Mouse (Mus musculus): Measurements from ENCODE around the gene Dop1b.
"Not testable (repeated sequence)": the region's sequence is repeated elsewhere in the genome, so short reads cannot be mapped to it uniquely, and the experiment has no call there.

Gene Dop1b

GRCm38 (mm10) chr16:93763378-93763777 lies 51.7 kb downstream of the Dop1b start:
- DNase-seq: peak; percentile 27

- no peak for DNase-seq
Observed at GRCm38 (mm10) chr16:93764597-93764996, 52.9 kb downstream of the Dop1b start.

GRCm38 (mm10) chr16:93766956-93767355 lies 55.3 kb downstream of the Dop1b start:
- DNase-seq: peak; percentile 71

- no peak for DNase-seq
Observed at GRCm38 (mm10) chr16:93767548-93767947, 55.8 kb downstream of the Dop1b start.

GRCm38 (mm10) chr16:93769621-93770020 lies 57.9 kb downstream of the Dop1b start:
- no peak for DNase-seq

- peak; percentile 66 for DNase-seq
Observed at GRCm38 (mm10) chr16:93770271-93770926, 58.7 kb downstream of the Dop1b start.

GRCm38 (mm10) chr16:93774658-93775057 lies 63.0 kb downstream of the Dop1b start:
- DNase-seq: no peak

- DNase-seq: no peak
Observed at GRCm38 (mm10) chr16:93776468-93776867, 64.8 kb downstream of the Dop1b start.

GRCm38 (mm10) chr16:93777247-93777999 lies 65.7 kb downstream of the Dop1b start:
- no peak for DNase-seq

- DNase-seq: not testable (repeated sequence)
Observed at GRCm38 (mm10) chr16:93778393-93778792, 66.7 kb downstream of the Dop1b start.

- DNase-seq: no peak
Observed at GRCm38 (mm10) chr16:93779554-93779953, 67.8 kb downstream of the Dop1b start.

GRCm38 (mm10) chr16:93780660-93781479 lies 69.2 kb downstream of the Dop1b start:
- DNase-seq: peak; percentile 45

- no peak for DNase-seq
Observed at GRCm38 (mm10) chr16:93784175-93784574, 72.5 kb downstream of the Dop1b start.

- DNase-seq: peak; percentile 81
Observed at GRCm38 (mm10) chr16:93785805-93786204, 74.1 kb downstream of the Dop1b start.

GRCm38 (mm10) chr16:93788388-93788787 lies 76.7 kb downstream of the Dop1b start:
- DNase-seq: no peak

- no peak for DNase-seq
Observed at GRCm38 (mm10) chr16:93788881-93789280, 77.2 kb downstream of the Dop1b start.

GRCm38 (mm10) chr16:93789971-93790755 lies 78.5 kb downstream of the Dop1b start:
- DNase-seq: no peak

- DNase-seq: no peak
Observed at GRCm38 (mm10) chr16:93792981-93793630, 81.4 kb downstream of the Dop1b start.

- DNase-seq: no peak
Observed at GRCm38 (mm10) chr16:93794845-93795244, 83.1 kb downstream of the Dop1b start.

GRCm38 (mm10) chr16:93795391-93795790 lies 83.7 kb downstream of the Dop1b start:
- no peak for DNase-seq

- peak; percentile 70 for DNase-seq
Observed at GRCm38 (mm10) chr16:93797021-93797840, 85.5 kb downstream of the Dop1b start.
